Mouse (Mus musculus) v-Abl transformed pro-B cells (cell line): ENCODE results near the gene Mgea5.

Experiments used
- in situ Hi-C, 2 experiments: fragments of 400-800 bp; cut with MboI; formaldehyde crosslinking; loops; one replicate each; pipeline ENCODE4 v1.15.1; 2025; ENCODE audit not compliant: unreplicated experiment in 2 of 2

Mgea5 gene

DNA sequence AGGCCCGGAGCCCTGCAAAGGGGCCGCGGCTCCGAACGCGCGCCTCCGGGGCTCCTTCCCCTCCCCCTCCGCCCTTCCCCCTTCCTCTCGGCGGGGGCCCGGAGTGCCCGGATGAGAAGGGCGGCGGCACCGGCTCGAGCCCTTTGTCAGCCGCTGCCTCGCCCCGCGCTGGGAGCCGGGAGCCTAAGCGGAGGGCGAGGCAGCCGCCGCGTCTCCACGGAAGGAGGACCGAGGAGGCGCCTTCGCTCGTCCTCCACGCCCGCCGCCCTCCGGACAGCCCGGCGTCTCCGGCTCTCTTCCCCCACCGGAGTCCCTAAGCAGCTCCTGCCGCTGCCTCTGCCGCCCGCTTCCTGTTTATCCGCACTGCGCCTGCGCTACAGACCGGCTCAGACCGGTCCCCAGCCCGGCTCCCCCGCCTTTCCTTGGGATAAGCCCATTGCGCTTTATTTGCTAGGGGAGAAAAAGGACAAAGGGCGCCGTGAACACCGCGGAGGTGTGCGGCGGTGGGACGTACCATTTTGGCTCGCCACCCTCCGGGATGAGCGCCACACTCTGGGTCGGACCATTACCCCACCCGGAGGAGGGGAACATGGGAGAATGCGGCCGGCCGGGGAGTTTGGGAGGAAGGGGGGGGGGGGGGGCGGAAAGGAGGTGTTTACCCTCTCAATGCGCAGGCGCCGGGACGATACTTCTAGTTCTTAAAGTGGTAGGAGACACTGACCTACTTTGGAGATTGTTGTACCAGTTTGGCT is at the start of gene Mgea5:
Gene Mgea5 (minus strand): TSS at position 657 of the 752 bp plus-strand sequence.
- in situ Hi-C loops = no loop called here

DNA sequence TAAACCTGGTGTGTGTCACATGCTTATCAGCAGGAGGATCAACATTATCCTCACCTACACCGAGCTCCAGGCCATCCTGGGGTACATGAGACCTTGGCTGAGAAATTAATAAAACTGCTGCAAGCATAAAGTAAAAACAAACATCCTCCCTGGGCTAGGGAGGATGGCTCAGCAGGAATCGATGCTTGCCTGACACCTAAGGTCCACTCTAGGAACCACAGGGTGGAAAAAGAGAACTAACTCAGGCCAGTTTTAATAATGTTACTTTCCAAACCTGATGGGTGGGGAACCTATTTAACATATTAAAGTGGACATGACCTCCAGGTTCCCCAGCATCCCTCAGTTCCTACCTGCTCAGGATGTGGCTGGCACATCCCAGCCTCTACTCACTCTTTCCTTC is 47.0 kb upstream of the Mgea5 start:
- in situ Hi-C loops = no loop called here

DNA sequence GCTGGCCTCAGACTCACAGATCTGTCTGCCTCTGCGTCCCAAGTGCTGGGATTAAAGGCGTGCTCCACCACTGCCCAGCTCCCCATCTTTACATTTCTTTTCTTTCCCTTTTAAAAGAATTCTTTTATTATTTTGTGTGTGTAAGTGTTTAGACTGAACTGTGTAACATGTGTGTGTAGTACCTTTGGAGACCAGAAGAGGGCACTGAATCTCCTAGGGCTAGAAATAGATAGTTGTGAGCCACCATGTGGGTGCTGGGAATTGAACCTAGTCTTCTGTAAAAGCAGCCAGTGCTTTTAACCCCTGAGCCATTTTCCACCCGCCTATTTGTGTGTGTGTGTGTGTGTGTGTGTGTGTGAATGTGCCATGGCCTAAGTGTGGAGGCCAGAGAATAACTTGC is 44.1 kb upstream of the Mgea5 start:
- in situ Hi-C loops = no loop called here

- in situ Hi-C loops = no loop called here
Observed at GRCm38 (mm10) chr19:45827125-45827524, 43.5 kb upstream of the Mgea5 start.

- in situ Hi-C loops = no loop called here
Observed at GRCm38 (mm10) chr19:45826146-45826545, 42.5 kb upstream of the Mgea5 start.

GRCm38 (mm10) chr19:45821832-45822231 is 38.2 kb upstream of the Mgea5 start:
- in situ Hi-C loops = no loop called here

DNA sequence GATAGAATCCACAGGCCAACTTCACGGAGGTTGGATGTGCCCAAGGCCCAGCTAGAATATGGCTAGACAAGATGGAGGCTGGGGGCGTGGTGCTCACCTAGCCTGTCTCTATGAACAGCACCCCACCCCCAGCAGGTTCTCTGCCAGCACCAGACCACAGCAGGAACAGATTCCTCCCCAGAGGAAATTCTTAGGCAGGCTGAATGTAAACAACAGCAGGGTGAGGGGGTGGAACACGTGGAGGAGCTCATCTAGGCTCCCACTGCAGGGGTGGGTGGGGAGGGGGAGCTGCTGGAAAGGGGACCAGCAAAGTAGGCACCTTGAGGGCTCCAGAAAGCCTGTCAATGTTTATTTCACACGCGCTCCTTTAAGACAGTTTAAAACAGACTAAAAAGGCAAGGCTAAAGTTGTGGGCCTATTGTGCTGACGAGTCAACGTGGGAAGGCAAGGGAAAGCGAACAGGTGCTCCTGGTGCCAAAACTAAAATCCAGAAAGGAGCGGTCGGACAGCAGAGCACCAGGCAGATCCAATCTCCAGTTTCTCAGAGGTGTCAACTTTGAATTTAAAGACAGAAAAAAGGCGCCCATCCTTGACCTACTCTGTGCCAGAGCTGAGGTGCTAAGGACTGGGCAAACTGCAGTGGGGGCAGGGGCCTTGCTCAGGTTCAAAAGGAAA is 34.3 kb upstream of the Mgea5 start:
- in situ Hi-C loops = no loop called here

- in situ Hi-C loops = no loop called here
Observed at GRCm38 (mm10) chr19:45816727-45817126, 33.1 kb upstream of the Mgea5 start.

GRCm38 (mm10) chr19:45815831-45816405 is 32.3 kb upstream of the Mgea5 start, which contains the start of gene Kcnip2:
Kcnip2 (minus strand) TSS chr19:45816061.
- in situ Hi-C loops = no loop called here

GRCm38 (mm10) chr19:45815170-45815569 is 31.5 kb upstream of the Mgea5 start:
- in situ Hi-C loops = no loop called here

GRCm38 (mm10) chr19:45813801-45814200 is 30.2 kb upstream of the Mgea5 start:
- in situ Hi-C loops = loop anchor here (5.0 kb wide), 2 partner anchors 138 to 204 kb away; no protein-coding TSS in a partner anchor

GRCm38 (mm10) chr19:45813263-45813662 is 29.6 kb upstream of the Mgea5 start:
- in situ Hi-C loops = loop anchor here (5.0 kb wide), 2 partner anchors 139 to 204 kb away; no protein-coding TSS in a partner anchor

- in situ Hi-C loops = loop anchor here (5.0 kb wide), 2 partner anchors 140 to 205 kb away; no protein-coding TSS in a partner anchor
Observed at GRCm38 (mm10) chr19:45812673-45813252, 29.1 kb upstream of the Mgea5 start.

GRCm38 (mm10) chr19:45812115-45812514 is 28.5 kb upstream of the Mgea5 start:
- in situ Hi-C loops = loop anchor here (5.0 kb wide), 2 partner anchors 140 to 205 kb away; no protein-coding TSS in a partner anchor

GRCm38 (mm10) chr19:45811028-45811674 is 27.5 kb upstream of the Mgea5 start:
- in situ Hi-C loops = loop anchor here (5.0 kb wide), 2 partner anchors 141 to 206 kb away; no protein-coding TSS in a partner anchor

GRCm38 (mm10) chr19:45807732-45808131 is 24.1 kb upstream of the Mgea5 start:
- in situ Hi-C loops = loop anchor here in 1 of 2 experiments (10.0 kb wide), 1 partner anchor 593 kb away; no protein-coding TSS in a partner anchor

GRCm38 (mm10) chr19:45805817-45806216 is 22.2 kb upstream of the Mgea5 start:
- in situ Hi-C loops = loop anchor here in 1 of 2 experiments (10.0 kb wide), 1 partner anchor 591 kb away; no protein-coding TSS in a partner anchor

GRCm38 (mm10) chr19:45804593-45805368 is 21.1 kb upstream of the Mgea5 start:
- in situ Hi-C loops = loop anchor here in 1 of 2 experiments (10.0 kb wide), 1 partner anchor 590 kb away; no protein-coding TSS in a partner anchor

- in situ Hi-C loops = loop anchor here in 1 of 2 experiments (10.0 kb wide), 1 partner anchor 589 kb away; no protein-coding TSS in a partner anchor
Observed at GRCm38 (mm10) chr19:45803408-45803807, 19.8 kb upstream of the Mgea5 start.
